Mouse (Mus musculus) bone marrow macrophage, adult 2 months (primary cell): ENCODE measurements at regions not wholly inside any gene's neighbourhood (a gene's known extent, or its start where the extent isn't known, plus 50 kb on each side); places are given as distances from the start of the nearest gene placed in this dataset.
"Not testable (repeated sequence)": the region's sequence is repeated elsewhere in the genome, so short reads cannot be mapped to it uniquely, and the experiment has no call there.

ENCODE experiments used
- H3K27ac ChIP-seq: 2 replicates; pipeline ENCODE4 v1.5.1; 2012; ENCODE audit warnings: low read depth, low read length; ENCODE audit not compliant: insufficient read depth
- H3K4me1 ChIP-seq: 2 replicates; pipeline ENCODE4 v1.6.1; 2012; ENCODE audit warnings: low read length; ENCODE audit not compliant: control insufficient read depth, insufficient read depth
- H3K4me3 ChIP-seq: 2 replicates; pipeline ENCODE4 v1.5.1; 2012; ENCODE audit warnings: mild to moderate bottlenecking, low read length, moderate library complexity; ENCODE audit not compliant: insufficient read depth
- CTCF ChIP-seq: IDR thresholded peaks from 2 replicates; pipeline ENCODE4 v1.5.1; 2012; ENCODE audit warnings: low read depth, mild to moderate bottlenecking, low read length, moderate library complexity
- POLR2A ChIP-seq: IDR thresholded peaks from 2 replicates; pipeline ENCODE4 v1.6.1; 2012; ENCODE audit warnings: mild to moderate bottlenecking, low read depth, low read length, borderline replicate concordance

DNA sequence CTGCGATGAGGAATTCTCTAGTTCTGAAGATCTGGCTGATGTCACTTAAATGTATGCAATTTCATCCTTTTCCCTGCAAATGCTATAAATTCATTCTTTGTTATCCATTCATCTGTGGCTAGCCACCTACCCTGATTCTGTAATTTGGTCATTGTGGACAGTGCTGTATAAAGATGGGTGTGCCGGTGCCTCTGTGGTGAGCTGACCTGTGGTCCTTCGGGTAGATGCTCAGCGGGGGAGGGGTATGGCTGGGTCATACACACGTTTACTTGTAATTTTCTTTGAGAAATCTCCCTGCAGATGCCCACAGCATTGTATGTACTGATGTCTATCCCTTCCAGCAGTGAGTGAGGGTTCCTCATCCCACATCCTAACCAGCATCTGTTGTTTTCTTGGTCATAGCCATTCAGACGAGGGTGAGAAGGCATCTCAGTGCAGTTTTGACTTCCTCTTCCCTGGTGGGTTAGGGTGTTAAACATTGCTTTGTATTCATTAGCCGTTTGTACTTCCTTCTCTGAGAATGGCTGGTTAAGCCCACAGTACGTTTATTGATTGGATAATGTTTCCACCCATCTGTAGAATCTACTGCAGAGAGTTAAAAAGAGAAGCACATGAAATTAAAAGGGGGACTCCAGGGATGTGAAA, 169.3 kb upstream of the Frmd6 start:
- 0 out of 2 replicates have a peak, but pooled peaks cover 2% of the 10 kb centered on the region for H3K4me1 ChIP-seq
- no peak overlapping the region for H3K27ac ChIP-seq
- H3K4me3 ChIP-seq: no peak overlapping the region
- no peak for TF ChIP-seq POLR2A
- TF ChIP-seq CTCF: no peak

DNA sequence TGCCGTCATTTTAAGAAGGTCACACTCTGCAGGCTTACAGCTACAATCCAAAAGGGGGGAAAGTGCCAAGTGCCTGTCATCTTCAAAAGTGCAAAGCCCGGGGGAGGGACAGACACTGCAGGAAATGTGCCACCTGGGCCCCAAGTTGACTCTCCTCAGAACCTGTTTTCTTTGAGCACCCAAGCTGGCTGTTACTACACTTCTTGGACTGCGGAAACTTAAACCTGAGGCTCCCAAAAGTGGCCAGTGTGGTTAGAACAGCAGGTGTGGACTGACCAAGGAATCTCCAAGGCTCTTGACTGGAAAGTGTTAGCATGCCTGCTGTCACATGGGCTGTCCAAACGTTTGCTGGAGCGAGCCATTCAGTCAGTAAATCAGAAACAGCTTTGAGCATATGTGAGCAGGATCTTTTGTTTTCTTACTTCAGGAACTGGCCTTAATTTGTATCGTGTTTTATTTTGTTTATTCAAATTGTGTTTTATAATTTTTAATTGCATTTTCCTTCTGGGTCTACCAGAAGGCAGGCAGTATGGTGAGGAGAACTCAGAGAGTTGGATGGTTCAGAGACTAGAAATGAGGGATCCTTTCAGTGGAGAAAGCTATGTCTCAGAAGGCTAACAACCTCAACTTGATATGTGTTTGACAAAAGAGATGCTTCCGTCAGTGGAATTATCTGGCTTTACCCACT, 168.4 kb upstream of the Frmd6 start:
- no peak for TF ChIP-seq POLR2A
- TF ChIP-seq CTCF: no peak
- Histone ChIP-seq H3K27ac (no peak overlapping the region), H3K4me3 (no peak overlapping the region), H3K4me1 (0 out of 2 replicates have a peak, but pooled peaks cover 2% of the 10 kb centered on the region)

GRCm38 (mm10) chr12:70657493-70657810, 167.9 kb upstream of the Frmd6 start:
- H3K27ac ChIP-seq: no peak overlapping the region
- 0 out of 2 replicates have a peak, but pooled peaks cover 2% of the 10 kb centered on the region for H3K4me1 ChIP-seq
- TF ChIP-seq CTCF (no peak), POLR2A (no peak)
- no peak overlapping the region for H3K4me3 ChIP-seq

DNA sequence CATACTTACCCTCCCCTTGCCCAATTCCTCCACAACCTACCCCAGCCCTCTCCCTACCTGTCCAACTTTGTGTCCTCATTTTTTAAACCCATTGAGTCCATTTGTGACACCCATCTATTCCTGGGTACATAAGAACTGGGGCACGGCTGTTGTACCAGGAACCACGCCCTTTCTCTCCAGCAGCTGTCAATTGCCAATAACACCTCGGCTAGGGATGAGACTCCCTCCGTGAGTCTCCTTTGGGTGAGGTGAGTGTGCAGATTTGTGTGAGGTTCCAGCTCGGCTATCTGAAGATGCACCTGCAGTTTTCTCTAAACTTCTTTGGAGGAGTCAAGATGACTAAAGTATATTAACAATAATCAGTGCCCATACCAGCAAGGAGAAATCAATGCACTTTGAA, 167.2 kb upstream of the Frmd6 start:
- Histone ChIP-seq H3K27ac (no peak overlapping the region), H3K4me3 (no peak overlapping the region), H3K4me1 (0 out of 2 replicates have a peak, but pooled peaks cover 2% of the 10 kb centered on the region)
- TF ChIP-seq CTCF (no peak), POLR2A (no peak)

- Histone ChIP-seq H3K4me1 (0 out of 2 replicates have a peak, but pooled peaks cover 2% of the 10 kb centered on the region), H3K27ac (no peak overlapping the region), H3K4me3 (no peak overlapping the region)
- no peak for TF ChIP-seq CTCF
- TF ChIP-seq POLR2A: no peak
Measured at GRCm38 (mm10) chr12:70660388-70660787, 164.9 kb upstream of the Frmd6 start.

- not testable (repeated sequence) for H3K27ac ChIP-seq
Measured at GRCm38 (mm10) chr12:70668158-70668557, 157.2 kb upstream of the Frmd6 start.

GRCm38 (mm10) chr12:70672115-70672514, 153.2 kb upstream of the Frmd6 start:
- Histone ChIP-seq H3K4me1 (no peaks in the 10 kb centered on the region), H3K4me3 (no peak overlapping the region), H3K27ac (no peak overlapping the region)
- TF ChIP-seq CTCF: no peak
- no peak for TF ChIP-seq POLR2A

More at GRCm38 (mm10) chr12:70668158-70668557, 157.2 kb upstream of the Frmd6 start:
- H3K4me3 ChIP-seq, H3K4me1 ChIP-seq: not testable (repeated sequence)

GRCm38 (mm10) chr12:70673188-70673587, 152.1 kb upstream of the Frmd6 start:
- TF ChIP-seq CTCF: no peak
- no peak for TF ChIP-seq POLR2A
- Histone ChIP-seq H3K27ac (no peak overlapping the region), H3K4me3 (no peak overlapping the region), H3K4me1 (no peaks in the 10 kb centered on the region)

DNA sequence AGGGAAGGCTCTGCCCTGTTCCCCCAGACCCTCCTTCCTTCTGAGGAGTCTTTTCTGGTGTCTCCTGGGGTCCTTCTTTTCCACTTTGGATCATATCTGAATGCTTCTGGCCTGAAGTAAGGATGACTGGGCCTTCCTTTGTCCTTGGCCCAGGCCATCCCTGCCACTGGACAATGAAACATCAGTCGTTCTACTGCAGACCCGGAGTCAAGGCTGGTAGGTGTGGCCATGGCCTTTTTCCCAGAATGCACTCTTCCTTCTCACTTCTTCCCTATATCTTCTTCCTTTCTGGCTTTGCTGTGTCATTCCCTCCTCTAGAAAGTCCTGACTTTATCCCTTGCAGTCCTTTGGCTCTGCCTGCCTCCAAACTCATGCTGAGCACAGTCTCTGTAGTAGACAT, 151.2 kb upstream of the Frmd6 start:
- Histone ChIP-seq H3K4me1 (no peaks in the 10 kb centered on the region), H3K27ac (no peak overlapping the region), H3K4me3 (no peak overlapping the region)
- TF ChIP-seq CTCF (no peak), POLR2A (no peak)

- H3K4me1 ChIP-seq: no peaks in the 10 kb centered on the region
- no peak overlapping the region for H3K27ac ChIP-seq
- TF ChIP-seq CTCF: no peak
- TF ChIP-seq POLR2A: no peak
- no peak overlapping the region for H3K4me3 ChIP-seq
Measured at GRCm38 (mm10) chr12:70675846-70676245, 149.5 kb upstream of the Frmd6 start.
